Mouse (Mus musculus) layer of hippocampus, adult 11-12 months (tissue): ENCODE results near the gene Fam166b.
A peak's percentile ranks its signal among the peaks of the same experiment; 100 is the strongest.

Source experiments
- DNase-seq: peaks from one replicate; pipeline ENCODE4 v3.0.0; 2022; ENCODE audit warnings: low spot score

Gene Fam166b

GRCm38 (mm10) chr4:43428946-43429345, at the start of gene Fam166b:
Gene Fam166b (minus strand): TSS chr4:43429134.
- DNase-seq: no peak

- DNase-seq: no peak
Measured at GRCm38 (mm10) chr4:43478534-43478858, 49.6 kb upstream of the Fam166b start.

GRCm38 (mm10) chr4:43477857-43478533, 49.1 kb upstream of the Fam166b start:
- peak; percentile 90 for DNase-seq

GRCm38 (mm10) chr4:43476604-43477003, 47.7 kb upstream of the Fam166b start:
- no peak for DNase-seq

- DNase-seq: no peak
Measured at GRCm38 (mm10) chr4:43473636-43474035, 44.7 kb upstream of the Fam166b start.

- no peak for DNase-seq
Measured at GRCm38 (mm10) chr4:43470301-43470700, 41.4 kb upstream of the Fam166b start.

GRCm38 (mm10) chr4:43466872-43467271, 37.9 kb upstream of the Fam166b start:
- DNase-seq: no peak

GRCm38 (mm10) chr4:43465935-43466334, 37.0 kb upstream of the Fam166b start:
- DNase-seq: no peak

GRCm38 (mm10) chr4:43463102-43463501, 34.2 kb upstream of the Fam166b start:
- no peak for DNase-seq

- DNase-seq: no peak
Measured at GRCm38 (mm10) chr4:43457124-43457523, 28.2 kb upstream of the Fam166b start.

GRCm38 (mm10) chr4:43456470-43456869, 27.5 kb upstream of the Fam166b start:
- DNase-seq: no peak

- no peak for DNase-seq
Measured at GRCm38 (mm10) chr4:43454041-43454836, 25.3 kb upstream of the Fam166b start, which contains the start of gene Cd72. Gene Cd72 (minus strand): TSS chr4:43454628.

GRCm38 (mm10) chr4:43453413-43453812, 24.5 kb upstream of the Fam166b start:
- no peak for DNase-seq

- DNase-seq: no peak
Measured at GRCm38 (mm10) chr4:43452315-43452714, 23.4 kb upstream of the Fam166b start.

- no peak for DNase-seq
Measured at GRCm38 (mm10) chr4:43448554-43448953, 19.6 kb upstream of the Fam166b start.

GRCm38 (mm10) chr4:43447251-43447650, 18.3 kb upstream of the Fam166b start:
- no peak for DNase-seq

- DNase-seq: no peak
Measured at GRCm38 (mm10) chr4:43443511-43443910, 14.6 kb upstream of the Fam166b start.

- DNase-seq: peak; percentile 68
Measured at GRCm38 (mm10) chr4:43442456-43443361, 13.8 kb upstream of the Fam166b start.

GRCm38 (mm10) chr4:43442044-43442443, 13.1 kb upstream of the Fam166b start:
- peak; percentile 100 for DNase-seq

- DNase-seq: no peak
Measured at GRCm38 (mm10) chr4:43441639-43442038, 12.7 kb upstream of the Fam166b start, which contains the start of gene Tesk1. Gene Tesk1 (plus strand): TSS chr4:43441939.

- DNase-seq: no peak
Measured at GRCm38 (mm10) chr4:43432832-43433231, 3.9 kb upstream of the Fam166b start.

GRCm38 (mm10) chr4:43431690-43432089, 2.8 kb upstream of the Fam166b start:
- DNase-seq: peak; percentile 87
